Mouse (Mus musculus) telencephalon, adult 2 months (tissue): ENCODE results near the gene Elmod1.
"Not testable (repeated sequence)": the region's sequence is repeated elsewhere in the genome, so short reads cannot be mapped to it uniquely, and the experiment has no call there.

Experiments used
- DNase-seq: peaks from one replicate; pipeline ENCODE4 v3.0.0-alpha.2; 2011; ENCODE audit warnings: low read depth, low spot score

The Elmod1 gene

DNA sequence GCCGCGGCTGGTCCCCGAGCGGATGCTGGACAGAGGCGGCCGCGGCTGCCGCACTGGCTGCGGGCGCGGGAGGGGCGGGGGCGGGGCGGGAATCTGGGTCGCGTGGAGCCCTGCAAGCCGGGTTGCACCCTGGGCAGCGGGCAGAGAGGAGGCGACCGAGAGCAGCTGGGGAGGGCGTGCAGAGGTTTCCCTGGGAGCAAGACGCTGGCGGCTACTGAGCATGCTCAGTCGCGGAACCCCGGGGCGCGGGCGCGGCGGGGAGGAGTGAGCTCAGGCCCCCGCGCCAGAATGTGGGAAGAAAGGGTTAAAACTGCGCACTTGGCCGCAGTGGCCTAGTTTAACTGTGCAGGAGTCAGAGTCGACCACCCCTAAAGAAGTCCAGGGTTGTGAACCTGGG, at the start of gene Elmod1:
Gene Elmod1 (minus strand): TSS at position 180 of the 397 bp plus-strand sequence.
- DNase-seq: no peak

- no peak for DNase-seq
Observed at GRCm38 (mm10) chr9:54022795-54023194, 47.7 kb upstream of the Elmod1 start.

DNA sequence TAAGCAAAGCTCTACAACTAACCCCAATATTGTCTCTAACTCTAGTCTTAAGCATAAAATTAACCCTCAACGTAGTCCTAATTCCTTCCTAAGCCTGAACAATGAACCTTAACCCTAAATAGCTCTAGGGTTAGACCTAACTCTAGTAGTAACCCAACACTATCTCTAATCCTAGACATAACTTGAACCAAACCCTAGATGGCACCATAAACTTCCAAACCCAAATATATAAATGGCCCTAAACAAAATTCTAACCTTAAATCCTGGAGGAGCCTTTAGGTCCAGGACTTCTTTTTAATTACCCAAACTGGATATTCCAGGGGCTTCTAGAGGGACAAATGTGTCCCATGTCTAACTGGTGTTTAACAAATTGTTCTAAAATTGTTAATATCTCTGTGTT, 19.4 kb upstream of the Elmod1 start:
- DNase-seq: no peak

- not testable (repeated sequence) for DNase-seq
Observed at GRCm38 (mm10) chr9:53992567-53992966, 17.5 kb upstream of the Elmod1 start.

GRCm38 (mm10) chr9:53990921-53991320, 15.8 kb upstream of the Elmod1 start:
- no peak for DNase-seq

DNA sequence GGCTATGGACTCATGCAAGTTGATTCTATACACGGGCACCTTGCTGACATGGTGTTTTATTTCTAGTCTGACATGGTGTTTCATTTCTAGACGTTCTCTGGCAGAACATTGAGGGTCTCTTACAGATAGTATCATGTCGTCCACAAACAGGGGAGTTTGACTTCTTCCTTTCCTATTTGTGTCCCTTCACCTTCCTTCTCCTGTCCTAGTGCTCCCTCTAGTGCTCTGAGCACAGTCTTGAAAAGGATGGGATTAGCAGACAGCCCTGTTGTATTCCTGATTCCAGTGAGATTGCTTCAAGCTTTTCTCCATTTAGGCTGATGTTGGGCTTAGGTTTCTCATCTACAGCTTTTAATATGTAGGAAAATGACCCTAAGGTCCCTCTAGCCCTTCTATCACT, 11.9 kb upstream of the Elmod1 start:
- no peak for DNase-seq

- DNase-seq: no peak
Observed at GRCm38 (mm10) chr9:53984868-53985267, 9.8 kb upstream of the Elmod1 start.

DNA sequence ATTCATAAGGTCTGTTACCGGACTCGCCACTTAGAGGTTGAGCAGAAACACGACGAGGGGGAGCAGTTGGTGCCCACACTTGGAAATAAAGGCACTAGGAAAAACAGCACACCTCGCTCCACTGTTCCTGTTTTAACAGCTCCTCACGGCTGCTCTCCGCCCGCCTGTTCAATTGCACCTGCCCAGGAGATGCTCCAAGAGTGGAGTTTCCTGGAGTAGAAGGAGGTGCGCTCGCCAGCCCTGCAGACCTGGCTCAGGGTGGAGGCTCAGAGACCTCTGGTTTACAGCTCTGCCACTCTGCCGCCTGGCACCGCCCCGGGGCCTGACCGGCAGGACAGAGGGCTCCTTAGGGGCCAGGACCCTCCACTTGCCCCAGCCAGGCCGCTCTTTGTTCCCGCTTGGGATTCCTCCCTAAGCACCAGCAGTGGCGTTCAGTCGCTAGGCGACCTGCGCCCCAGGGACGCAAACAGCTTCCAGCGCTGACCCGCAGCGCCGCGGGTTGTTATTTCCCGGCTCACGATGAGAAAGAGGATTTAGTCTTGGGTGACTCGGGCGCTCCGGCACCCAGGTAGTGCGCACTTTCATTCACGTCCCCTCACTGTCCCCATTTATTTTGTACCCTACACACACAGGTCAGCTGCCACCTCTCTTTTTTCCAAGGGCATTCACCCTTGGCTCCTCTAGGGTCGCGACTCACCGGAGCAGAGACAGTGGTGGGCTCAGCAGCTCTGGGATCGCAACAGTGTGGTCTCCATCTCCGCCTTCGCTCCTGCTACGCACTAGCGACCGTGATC, 576 bp downstream of the Elmod1 start:
- DNase-seq: no peak

- no peak for DNase-seq
Observed at GRCm38 (mm10) chr9:53973929-53974327, 1.2 kb downstream of the Elmod1 start.

DNA sequence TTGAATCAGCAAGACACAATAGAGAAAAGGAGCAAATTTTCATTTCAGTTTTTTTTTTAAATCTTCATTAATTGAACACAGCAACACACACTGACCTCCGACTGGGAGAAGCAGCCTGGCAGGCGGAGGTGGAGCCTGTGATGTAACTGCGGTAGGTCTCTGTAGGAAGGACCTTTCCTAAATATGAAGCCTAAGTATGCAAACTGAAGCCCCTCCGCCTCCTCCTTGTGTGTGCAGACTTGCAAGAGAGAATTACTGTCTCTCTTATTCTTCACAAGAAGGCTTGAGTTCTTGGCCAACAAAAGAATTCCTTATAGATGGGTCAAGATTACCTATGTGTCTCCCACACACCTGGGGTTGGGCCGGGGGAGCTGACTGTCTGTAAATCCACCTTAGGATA, 1.9 kb downstream of the Elmod1 start:
- no peak for DNase-seq

- DNase-seq: no peak
Observed at GRCm38 (mm10) chr9:53972358-53972757, 2.7 kb downstream of the Elmod1 start.

DNA sequence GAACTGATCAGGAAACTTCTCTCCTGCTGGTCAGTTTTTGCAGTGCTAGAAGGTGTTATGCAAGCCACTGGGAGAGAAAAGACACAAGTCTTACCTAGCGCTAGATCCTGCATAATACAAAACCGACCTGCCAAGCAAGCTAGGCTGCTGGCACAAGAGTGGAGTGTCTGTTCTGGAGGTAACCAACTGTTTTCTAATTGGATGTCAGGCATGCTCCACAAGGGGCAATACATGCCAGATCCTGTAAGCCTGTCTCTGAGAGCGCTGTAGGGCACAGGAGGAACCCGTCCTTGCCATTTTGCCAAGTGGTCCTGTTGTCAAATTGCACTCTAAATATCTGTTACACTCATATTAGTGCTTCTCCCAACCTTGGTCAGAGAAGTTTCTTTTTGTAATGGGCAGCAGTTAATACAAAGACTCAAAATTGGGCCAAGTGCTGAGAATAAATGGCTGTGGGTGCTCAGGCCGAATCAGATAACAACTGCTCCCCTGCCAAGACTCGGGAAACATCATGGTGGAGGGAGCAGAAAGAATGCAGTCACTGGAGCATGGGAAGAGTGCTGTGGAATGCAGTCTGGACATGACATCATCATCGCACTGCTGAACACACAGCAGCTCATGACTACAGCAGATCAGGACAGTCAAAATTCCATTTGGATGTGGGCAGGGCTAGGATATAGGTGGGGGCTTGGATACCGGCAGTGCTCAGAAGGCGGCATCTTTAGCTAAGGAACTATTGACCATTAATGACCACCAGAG, 7.3 kb downstream of the Elmod1 start:
- DNase-seq: no peak

DNA sequence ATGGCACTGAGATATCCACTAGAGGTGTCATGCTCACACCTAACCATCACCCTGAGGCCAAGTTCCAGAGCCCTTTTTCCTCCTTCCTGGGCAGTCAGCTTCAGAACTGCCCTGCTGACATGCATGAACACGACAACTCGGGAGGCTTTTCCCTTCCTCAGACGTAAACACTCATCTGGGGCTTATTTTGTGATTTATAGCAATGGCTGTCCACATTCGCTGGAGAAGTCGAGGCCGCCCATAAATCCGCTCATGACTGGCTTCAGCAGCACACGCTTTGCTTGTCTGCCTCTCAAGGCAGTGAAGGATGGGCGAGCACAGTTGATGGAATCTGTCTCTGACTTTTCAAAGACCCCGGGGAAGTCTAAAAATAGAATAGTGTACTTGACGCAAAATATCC, 18.1 kb downstream of the Elmod1 start:
- DNase-seq: no peak

DNA sequence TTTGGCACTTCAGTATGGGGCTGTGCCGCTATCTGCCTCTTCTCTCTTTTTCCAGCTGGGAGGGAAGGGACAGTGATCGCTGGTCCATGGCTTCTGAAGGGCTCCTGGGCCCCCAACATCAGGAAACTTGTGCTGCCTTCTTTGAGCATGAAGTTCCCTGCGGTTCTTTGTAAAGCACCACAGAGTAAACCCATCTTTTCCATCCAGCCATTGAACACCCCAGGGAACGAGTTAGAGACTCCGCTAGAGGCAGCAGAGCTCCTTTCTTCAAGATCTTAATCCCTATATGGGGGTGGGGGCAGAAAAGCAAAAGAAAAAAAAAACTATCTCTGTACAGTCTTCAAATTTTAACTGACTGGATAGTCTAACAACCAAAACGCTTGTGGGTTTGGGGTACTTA, 20.2 kb downstream of the Elmod1 start:
- DNase-seq: no peak

DNA sequence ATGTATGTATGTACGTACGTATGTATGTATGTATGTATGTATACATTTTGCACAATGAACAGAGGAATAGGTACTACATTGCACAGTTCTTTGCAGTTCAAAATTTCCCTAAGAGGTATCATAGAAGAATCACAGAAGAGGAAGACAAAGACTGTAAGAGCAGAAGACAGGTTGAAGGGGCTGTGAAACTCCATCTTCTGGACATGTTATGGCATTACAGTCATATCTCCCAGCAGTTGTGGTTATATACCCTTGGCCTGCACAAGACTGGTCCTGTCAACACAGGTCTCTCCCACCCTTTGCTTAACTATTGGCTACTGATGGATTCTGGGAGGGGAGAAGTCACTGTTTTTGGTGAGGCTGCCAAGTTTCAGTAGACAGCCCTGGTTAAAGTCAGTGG, 27.6 kb downstream of the Elmod1 start:
- DNase-seq: no peak

- DNase-seq: no peak
Observed at GRCm38 (mm10) chr9:53938555-53938954, 36.5 kb downstream of the Elmod1 start.

DNA sequence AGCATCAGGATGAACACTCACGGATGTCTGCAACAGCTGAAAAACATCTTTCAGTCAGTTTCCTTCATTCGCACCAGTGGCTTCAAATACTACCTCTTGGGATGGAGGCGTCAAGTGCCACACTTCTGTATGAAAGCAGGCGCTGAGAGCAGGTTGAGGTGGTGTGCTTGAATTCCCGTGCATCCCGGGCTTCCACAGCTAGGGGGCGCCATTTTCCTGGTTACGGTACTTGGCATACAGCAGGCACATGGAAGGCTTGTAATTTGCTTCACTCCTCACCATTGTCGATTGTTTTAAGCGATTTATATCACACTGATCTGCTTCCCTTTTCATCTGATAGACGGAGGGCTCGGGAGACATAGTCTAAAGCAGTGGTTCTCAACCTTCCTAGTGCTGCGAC, 40.9 kb downstream of the Elmod1 start:
- DNase-seq: no peak

DNA sequence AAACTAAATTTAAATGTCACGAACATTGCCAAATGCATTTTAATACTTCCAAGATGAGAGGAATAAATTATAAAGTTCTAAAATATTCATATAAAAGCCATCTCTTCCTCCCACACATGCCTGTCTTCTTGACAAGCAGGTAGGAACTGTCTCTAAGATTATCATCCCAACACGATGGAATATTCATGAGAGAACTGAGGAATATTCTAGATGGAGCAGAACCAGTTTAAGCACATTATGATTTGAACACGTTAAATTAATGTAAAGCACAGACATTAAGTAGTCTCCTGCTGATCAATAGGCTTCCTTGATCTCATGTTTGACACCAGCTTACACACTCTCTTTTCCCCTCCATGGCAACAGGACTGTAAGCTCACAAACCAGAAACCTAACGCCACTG, 41.7 kb downstream of the Elmod1 start:
- DNase-seq: no peak

GRCm38 (mm10) chr9:53930906-53931305, 44.2 kb downstream of the Elmod1 start:
- no peak for DNase-seq

- no peak for DNase-seq
Observed at GRCm38 (mm10) chr9:53921061-53921460, 54.0 kb downstream of the Elmod1 start.

- no peak for DNase-seq
Observed at GRCm38 (mm10) chr9:53915929-53916721, 59.0 kb downstream of the Elmod1 start.

- DNase-seq: no peak
Observed at GRCm38 (mm10) chr9:53910823-53911222, 64.3 kb downstream of the Elmod1 start.
